In genomic region chr11:60830433-60831052, GRCm38 (mm10) we compare ENCODE assay signal across 7 mouse cellular contexts. TPM values are rescaled to one million over a fixed set of nuclear protein-coding genes. Genes with fewer than 3 reads are reported as not detected.
DNase-seq lines count a peak whose midpoint lies in the region; ATAC-seq lines count a peak whose summit lies in the region.

Gene Dhrs7b (plus strand): TSS chr11:60830631.

- peak within 1 kb of the TSS; percentile 76 for H3K4me3 ChIP-seq in intestine, embryonic 15.5 days (replicated peaks)
- H3K4me3 ChIP-seq in midbrain, embryonic 10.5 days, result peak within 1 kb of the TSS; percentile 82

- H3K27ac ChIP-seq in intestine, embryonic 15.5 days, result peak within 1 kb of the TSS; percentile 80
- H3K27ac ChIP-seq in midbrain, embryonic 10.5 days (replicated peaks), result peak within 1 kb of the TSS; percentile 89

- peak; percentile 92 for DNase-seq in adrenal gland, adult 2 months
- DNase-seq in embryo, embryonic 11.5 days (ENCODE audit: low read depth, low spot score), result peak; percentile 80
- DNase-seq in gastrocnemius, postnatal 36 days, result peak; percentile 66 to 74
- peak; percentile 92 to 98 for DNase-seq in left cerebral cortex, postnatal 25 days (ENCODE audit: low spot score in 2 of 2)
- peak; percentile 80 for DNase-seq in midbrain, embryonic 10.5 days (ENCODE audit: low spot score)
- DNase-seq in right cerebral cortex, postnatal 4 days, result peak; percentile 63

- H3K9me3 ChIP-seq in intestine, embryonic 15.5 days, result no peaks in the 10 kb centered on the region
- no peaks in the 10 kb centered on the region for H3K9me3 ChIP-seq in midbrain, embryonic 10.5 days (replicated peaks)

- WGBS in intestine, embryonic 15.5 days, result under 1% methylated on average over 34 of the region's 34 CpGs
- under 1% methylated on average over 34 of the region's 34 CpGs for WGBS in midbrain, embryonic 10.5 days

- peak within 1 kb of the TSS; percentile 75 for H3K9ac ChIP-seq in intestine, embryonic 15.5 days

- no peaks in the 10 kb centered on the region for H3K27me3 ChIP-seq in intestine, embryonic 15.5 days (replicated peaks)
- no peaks in the 10 kb centered on the region for H3K27me3 ChIP-seq in midbrain, embryonic 10.5 days (ENCODE audit: low read depth, poor library complexity, severe bottlenecking)

- H3K4me1 ChIP-seq in intestine, embryonic 15.5 days (replicated peaks), result 0 out of 2 replicates have a peak, but pooled peaks cover 4% of the 10 kb centered on the region
- peaks cover 22% of the 10 kb centered on the region for H3K4me1 ChIP-seq in midbrain, embryonic 10.5 days

- intact Hi-C loops in gastrocnemius, postnatal 36 days (cut with DNase I), result loop anchor here (2.0 kb wide), 1 partner anchor 48 kb away; the partner anchor contains the start of gene Tmem11
- intact Hi-C loops in left cerebral cortex, postnatal 25 days (cut with DNase I), result loop anchor here (1.0 to 10.0 kb wide), 3 partner anchors 49 to 264 kb away; partner anchors contain the start of genes Smcr8, Tmem11 and Top3a

- H3K36me3 ChIP-seq in intestine, embryonic 15.5 days, result no peaks in the 10 kb centered on the region
- H3K36me3 ChIP-seq in midbrain, embryonic 10.5 days, result no peaks in the 10 kb centered on the region

- ATAC-seq in intestine, embryonic 15.5 days, result peak; percentile 98

- H3K4me2 ChIP-seq in intestine, embryonic 15.5 days (replicated peaks), result peak within 1 kb of the TSS; percentile 83

RNA-seq across cellular contexts. Expression of gene Dhrs7b, which starts in this region (rescaled TPM):
- total RNA-seq in adrenal gland, adult 2 months (2021), result 10 to 100 TPM; 36.9 to 53.7 TPM
- 13.2 and 16.0 TPM in 2 replicates for polyA plus RNA-seq in adrenal gland, adult 2 months (2012; rRNA removed)
- 10 to 100 TPM; 19.1 to 21.1 TPM for total RNA-seq in gastrocnemius, postnatal 36 days (2021)
- polyA plus RNA-seq in intestine, embryonic 15.5 days (2015; fragmentation: Nextera tagmentation; extraction: Ambion mirVana), result 55.4 and 56.9 TPM in 2 replicates
- 10 to 100 TPM; 29.8 to 30.1 TPM for total RNA-seq in left cerebral cortex, postnatal 25 days (2021)
- polyA plus RNA-seq in midbrain, embryonic 10.5 days (2016; fragmentation: Nextera tagmentation; extraction: Ambion mirVana), result 29.3 and 34.0 TPM in 2 replicates

Comparison
In these comparisons a context has a peak if more than half of its experiments do, and no peak if none do; other contexts are left out.
1. Peak in every context shown above with its lines: DNase-seq, ATAC-seq, H3K4me3 ChIP-seq and H3K27ac ChIP-seq.